Mouse (Mus musculus) midbrain, embryonic 15.5 days (tissue): Measurements from ENCODE around the gene Pa2g4. TPM values are rescaled to one million over a fixed set of nuclear protein-coding genes. Genes with fewer than 3 reads are reported as not detected.

Experiments
- ATAC-seq: fragments of 200-750 bp; cut with Nextera tagmentation; replicated peaks from 2 replicates; pipeline ENCODE4 v1.8.0; 2017; ENCODE audit warnings: moderate TSS enrichment
- H3K27ac ChIP-seq: fragments of 300-500 bp; sonication (generic); 2 replicates; pipeline ENCODE4 v1.5.1; 2015; ENCODE audit warnings: mild to moderate bottlenecking, inconsistent platforms
- H3K27me3 ChIP-seq: fragments of 300-500 bp; sonication (generic); replicated peaks from 2 replicates; pipeline ENCODE4 v1.6.1; 2015; ENCODE audit warnings: inconsistent platforms
- H3K36me3 ChIP-seq: fragments of 300-500 bp; sonication (generic); replicated peaks from 2 replicates; pipeline ENCODE4 v1.6.1; 2015; ENCODE audit warnings: inconsistent platforms
- H3K4me1 ChIP-seq: fragments of 300-500 bp; sonication (generic); 2 replicates; pipeline ENCODE4 v1.6.1; 2015; ENCODE audit warnings: inconsistent platforms
- H3K4me2 ChIP-seq: fragments of 300-500 bp; sonication (generic); 2 replicates; pipeline ENCODE4 v1.6.1; 2015; ENCODE audit warnings: inconsistent platforms, mild to moderate bottlenecking, moderate library complexity
- H3K4me3 ChIP-seq: fragments of 300-500 bp; sonication (generic); 2 replicates; pipeline ENCODE4 v1.5.1; 2015; ENCODE audit warnings: mild to moderate bottlenecking, inconsistent platforms
- H3K9ac ChIP-seq: fragments of 300-500 bp; sonication (generic); 2 replicates; pipeline ENCODE4 v1.6.1; 2015; ENCODE audit warnings: mild to moderate bottlenecking, inconsistent platforms
- H3K9me3 ChIP-seq: fragments of 300-500 bp; sonication (generic); 2 replicates; pipeline ENCODE4 v1.6.1; 2016; ENCODE audit warnings: inconsistent platforms
- WGBS: fragments of 180-500 bp; shearing (Covaris S2); methylation state at CpG from one replicate; pipeline ENCODE4 v1.1.7; 2015; ENCODE audit warnings: mixed read lengths; 5-methylcytosine and 5-hydroxymethylcytosine counted together
- polyA plus RNA-seq: library from polyadenylated mRNA; unstranded; fragments of >200 nt; fragmentation: Nextera tagmentation; extraction: Ambion mirVana; gene quantifications from 2 replicates; pipeline ENCODE4 v1.2.1, GENCODE M21; 2015

The Pa2g4 gene
- polyA plus RNA-seq, 1 experiment from 2014 or later, result 125 TPM

GRCm38 (mm10) chr10:128525671-128526308 lies 40.0 kb downstream of the Pa2g4 start, which contains the start of gene Esyt1:
Gene Esyt1, minus strand, starts transcription at chr10:128525871.
- peak; percentile 94 for ATAC-seq
- WGBS, result under 1% methylated on average over 37 of the region's 37 CpGs
- H3K27ac ChIP-seq, result peak within 1 kb of the TSS; percentile 61

DNA sequence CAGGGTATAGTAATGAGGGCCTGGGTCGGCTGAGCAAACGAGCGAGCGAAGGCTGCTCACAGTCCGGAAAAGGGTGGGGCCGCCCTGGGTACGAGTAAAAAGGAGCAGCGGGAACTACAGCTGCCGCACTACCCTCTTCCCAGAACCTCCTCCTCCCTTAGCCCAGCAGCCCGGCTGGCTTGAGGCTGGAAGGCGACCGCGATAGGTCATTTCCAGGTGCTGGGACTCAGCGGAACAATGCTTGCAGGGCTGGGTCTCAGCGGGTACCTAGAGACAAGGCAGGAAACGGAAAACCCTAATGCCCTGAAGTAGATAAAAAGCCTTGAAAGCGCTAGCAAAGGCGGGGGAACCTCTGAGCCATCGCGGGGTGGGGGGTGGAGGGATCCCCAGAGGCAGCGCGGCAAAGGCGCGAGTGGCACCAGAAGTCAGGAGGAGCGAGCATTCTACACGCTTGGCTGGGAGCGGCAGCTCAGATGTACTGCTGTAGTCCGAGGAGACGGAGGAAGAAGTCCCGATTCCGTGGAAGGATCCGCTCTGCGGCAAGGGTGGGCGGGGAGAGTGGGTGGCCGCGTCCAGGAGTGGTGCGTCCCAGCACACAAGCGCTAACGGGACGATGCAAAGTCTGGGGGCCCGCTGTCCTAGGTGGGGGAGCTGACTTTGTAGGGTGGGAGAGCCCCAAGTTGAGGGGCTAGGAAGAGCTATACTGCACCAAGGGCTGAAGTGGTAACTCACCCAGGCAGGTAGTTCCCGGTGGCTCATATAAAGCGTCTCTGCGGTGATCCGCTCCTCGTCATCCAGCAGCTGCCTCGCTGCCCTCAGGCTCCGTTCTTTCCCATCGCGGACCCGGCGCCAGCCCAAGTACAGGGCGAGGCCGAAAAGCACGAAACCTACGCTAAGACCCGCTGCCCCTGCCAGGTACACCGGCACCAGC lies 40.8 kb downstream of the Pa2g4 start:
- H3K36me3 ChIP-seq, result no peaks in the 10 kb centered on the region

More at GRCm38 (mm10) chr10:128525671-128526308, 40.0 kb downstream of the Pa2g4 start, which contains the start of gene Esyt1:
- Histone ChIP-seq H3K4me2 (peak within 1 kb of the TSS; percentile 100), H3K27me3 (peaks cover 6% of the 10 kb centered on the region; the same call in 1 of the 2 replicates), H3K36me3 (no peaks in the 10 kb centered on the region), H3K4me3 (peak within 1 kb of the TSS; percentile 67), H3K9ac (peak within 1 kb of the TSS; percentile 65), H3K4me1 (peaks cover 27% of the 10 kb centered on the region), H3K9me3 (no peaks in the 10 kb centered on the region)

DNA sequence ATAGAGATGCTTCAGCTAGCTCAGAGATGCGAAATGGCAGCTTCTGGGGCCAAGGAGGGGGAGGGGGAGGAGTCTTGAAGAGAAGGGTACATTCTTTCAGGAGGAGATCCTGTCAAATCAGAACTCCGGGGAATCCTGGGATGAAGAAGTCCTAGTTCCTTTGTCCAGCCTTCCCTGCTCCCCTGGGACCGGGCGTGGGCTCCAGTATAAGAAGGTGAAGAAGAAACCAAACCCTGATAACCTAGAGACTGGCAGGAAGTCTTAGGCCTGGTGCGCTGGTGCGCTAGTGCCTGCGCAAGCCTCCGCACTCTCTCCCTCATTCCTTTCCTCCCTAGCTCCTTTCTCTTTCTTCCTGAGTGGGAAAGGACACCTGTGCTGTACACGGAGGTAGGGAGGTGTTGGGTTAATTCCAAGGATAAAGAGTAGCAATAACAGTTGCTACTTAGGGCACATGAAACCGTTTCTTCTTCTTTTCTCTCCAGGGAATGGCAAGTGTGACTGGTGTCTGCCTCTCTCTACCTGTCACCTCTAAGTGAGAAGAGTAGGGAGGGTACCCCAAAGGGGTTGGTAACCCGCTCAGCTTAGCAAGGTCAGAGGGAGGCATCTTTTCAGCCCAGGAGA lies 41.6 kb downstream of the Pa2g4 start:
- Histone ChIP-seq H3K4me3 (peak overlapping the region; percentile 67), H3K36me3 (no peaks in the 10 kb centered on the region), H3K9me3 (no peaks in the 10 kb centered on the region), H3K9ac (peak overlapping the region; percentile 65), H3K4me2 (peak overlapping the region; percentile 100), H3K4me1 (peaks cover 27% of the 10 kb centered on the region), H3K27ac (no peak overlapping the region), H3K27me3 (peaks cover 6% of the 10 kb centered on the region; the same call in 1 of the 2 replicates)
- ATAC-seq, result no peak
- WGBS, result 7% methylated on average over 11 of the region's 11 CpGs

More for the DNA sequence above, 40.8 kb downstream of the Pa2g4 start:
- Histone ChIP-seq H3K4me3 (peak overlapping the region; percentile 67), H3K9me3 (no peaks in the 10 kb centered on the region), H3K4me2 (peak overlapping the region; percentile 100), H3K9ac (peak overlapping the region; percentile 65), H3K27me3 (peaks cover 6% of the 10 kb centered on the region; the same call in 1 of the 2 replicates), H3K4me1 (peaks cover 27% of the 10 kb centered on the region), H3K27ac (peak overlapping the region; percentile 61)
- ATAC-seq, result peak; percentile 57
- under 1% methylated on average over 58 of the region's 58 CpGs for WGBS

- no peak overlapping the region for H3K27ac ChIP-seq
- H3K9ac ChIP-seq, result no peak overlapping the region
- H3K4me2 ChIP-seq, result no peak overlapping the region
- no peak for ATAC-seq
- H3K4me3 ChIP-seq, result no peak overlapping the region
- H3K27me3 ChIP-seq, result peaks cover 11% of the 10 kb centered on the region; the same call in 1 of the 2 replicates
- 78% methylated on average over 6 of the region's 6 CpGs for WGBS
- no peaks in the 10 kb centered on the region for H3K9me3 ChIP-seq
- H3K36me3 ChIP-seq, result no peaks in the 10 kb centered on the region
- peaks cover 27% of the 10 kb centered on the region for H3K4me1 ChIP-seq
Observed at GRCm38 (mm10) chr10:128522351-128522750, 43.4 kb downstream of the Pa2g4 start.

- no peak overlapping the region for H3K4me3 ChIP-seq
- ATAC-seq, result no peak
- H3K9me3 ChIP-seq, result no peaks in the 10 kb centered on the region
- no peaks in the 10 kb centered on the region for H3K36me3 ChIP-seq
- 87% methylated on average over 16 of the region's 16 CpGs for WGBS
- peaks cover 22% of the 10 kb centered on the region for H3K27me3 ChIP-seq
- H3K4me2 ChIP-seq, result no peak overlapping the region
- H3K27ac ChIP-seq, result no peak overlapping the region
- peaks cover 16% of the 10 kb centered on the region for H3K4me1 ChIP-seq
- H3K9ac ChIP-seq, result no peak overlapping the region
Observed at GRCm38 (mm10) chr10:128520591-128520990, 45.2 kb downstream of the Pa2g4 start.

- H3K4me1 ChIP-seq, result no peaks in the 10 kb centered on the region
- H3K4me2 ChIP-seq, result no peak overlapping the region
- H3K4me3 ChIP-seq, result no peak overlapping the region
- H3K27ac ChIP-seq, result no peak overlapping the region
- no peak overlapping the region for H3K9ac ChIP-seq
- ATAC-seq, result no peak
- no peaks in the 10 kb centered on the region for H3K9me3 ChIP-seq
- WGBS, result 68% methylated on average over 7 of the region's 7 CpGs
- peaks cover 22% of the 10 kb centered on the region for H3K27me3 ChIP-seq
- no peaks in the 10 kb centered on the region for H3K36me3 ChIP-seq
Observed at GRCm38 (mm10) chr10:128518833-128519232, 47.0 kb downstream of the Pa2g4 start.

DNA sequence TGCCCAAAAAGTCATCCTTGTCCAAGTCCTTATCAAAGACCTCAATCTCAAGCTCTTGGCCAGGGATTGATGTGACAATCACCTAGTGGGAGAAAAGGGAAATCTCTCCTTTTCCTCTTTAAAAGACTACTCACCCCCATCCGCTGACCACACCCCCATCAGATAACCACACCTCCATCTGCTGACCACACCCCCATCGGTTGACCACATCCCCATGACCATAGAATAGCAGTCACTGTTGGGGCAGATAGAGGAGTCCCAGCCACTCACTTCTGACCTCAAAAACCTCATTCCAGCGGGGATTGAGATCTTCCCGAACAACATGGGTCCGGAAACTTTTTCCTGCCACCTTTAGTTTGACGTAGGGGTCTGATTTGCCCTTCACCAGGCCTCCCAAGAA lies 49.1 kb downstream of the Pa2g4 start:
- H3K9ac ChIP-seq, result no peak overlapping the region
- H3K9me3 ChIP-seq, result no peaks in the 10 kb centered on the region
- H3K4me2 ChIP-seq, result no peak overlapping the region
- no peaks in the 10 kb centered on the region for H3K4me1 ChIP-seq
- H3K27me3 ChIP-seq, result peaks cover 22% of the 10 kb centered on the region
- H3K27ac ChIP-seq, result no peak overlapping the region
- 26% methylated on average over 6 of the region's 6 CpGs for WGBS
- no peaks in the 10 kb centered on the region for H3K36me3 ChIP-seq
- H3K4me3 ChIP-seq, result no peak overlapping the region
- no peak for ATAC-seq

- Histone ChIP-seq H3K4me3 (no peak overlapping the region), H3K9me3 (no peaks in the 10 kb centered on the region), H3K27me3 (peaks cover 22% of the 10 kb centered on the region), H3K4me1 (no peaks in the 10 kb centered on the region), H3K9ac (no peak overlapping the region), H3K27ac (no peak overlapping the region), H3K36me3 (no peaks in the 10 kb centered on the region), H3K4me2 (no peak overlapping the region)
- WGBS, result 19% methylated on average over 20 of the region's 20 CpGs
- no peak for ATAC-seq
Observed at GRCm38 (mm10) chr10:128516029-128516428, 49.8 kb downstream of the Pa2g4 start.

DNA sequence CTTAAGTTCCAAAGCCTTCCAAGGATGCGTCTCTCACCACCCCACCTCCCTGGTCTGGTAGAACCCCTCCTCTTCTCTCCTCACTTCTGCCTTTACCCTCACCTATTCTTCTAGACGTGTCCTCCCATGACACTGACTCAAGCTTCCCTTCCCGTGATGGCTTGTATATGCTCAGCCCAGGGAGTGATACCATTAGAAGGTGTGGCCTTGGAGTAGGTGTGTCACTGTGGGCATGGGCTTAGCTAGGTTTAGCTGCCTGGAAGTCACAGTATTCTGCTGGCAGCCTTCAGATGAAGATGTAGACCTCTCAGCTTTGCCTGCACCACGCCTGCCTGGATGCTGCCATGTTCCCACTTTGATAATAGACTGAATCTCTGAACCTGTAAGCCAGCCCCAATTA lies 50.7 kb downstream of the Pa2g4 start:
- WGBS, result 82% methylated on average over 4 of the region's 4 CpGs
- no peaks in the 10 kb centered on the region for H3K9me3 ChIP-seq
- H3K4me3 ChIP-seq, result no peak overlapping the region
- H3K4me1 ChIP-seq, result no peaks in the 10 kb centered on the region
- peaks cover 22% of the 10 kb centered on the region for H3K27me3 ChIP-seq
- H3K36me3 ChIP-seq, result no peaks in the 10 kb centered on the region
- no peak overlapping the region for H3K27ac ChIP-seq
- no peak overlapping the region for H3K9ac ChIP-seq
- H3K4me2 ChIP-seq, result no peak overlapping the region
- no peak for ATAC-seq

- Histone ChIP-seq H3K27ac (no peak overlapping the region), H3K27me3 (peaks cover 9% of the 10 kb centered on the region; the same call in 1 of the 2 replicates), H3K9ac (no peak overlapping the region), H3K4me1 (no peaks in the 10 kb centered on the region), H3K9me3 (no peaks in the 10 kb centered on the region), H3K36me3 (no peaks in the 10 kb centered on the region), H3K4me3 (no peak overlapping the region), H3K4me2 (no peak overlapping the region)
- WGBS, result 86% methylated on average over 12 of the region's 12 CpGs
- no peak for ATAC-seq
Observed at GRCm38 (mm10) chr10:128511761-128512160, 54.0 kb downstream of the Pa2g4 start.

- Histone ChIP-seq H3K36me3 (no peaks in the 10 kb centered on the region), H3K4me2 (no peak overlapping the region), H3K4me1 (no peaks in the 10 kb centered on the region), H3K27ac (no peak overlapping the region), H3K9me3 (no peaks in the 10 kb centered on the region), H3K27me3 (peaks cover 3% of the 10 kb centered on the region; the same call in 1 of the 2 replicates), H3K4me3 (no peak overlapping the region), H3K9ac (no peak overlapping the region)
- no peak for ATAC-seq
- 94% methylated on average over 9 of the region's 9 CpGs for WGBS
Observed at GRCm38 (mm10) chr10:128511189-128511588, 54.6 kb downstream of the Pa2g4 start.

DNA sequence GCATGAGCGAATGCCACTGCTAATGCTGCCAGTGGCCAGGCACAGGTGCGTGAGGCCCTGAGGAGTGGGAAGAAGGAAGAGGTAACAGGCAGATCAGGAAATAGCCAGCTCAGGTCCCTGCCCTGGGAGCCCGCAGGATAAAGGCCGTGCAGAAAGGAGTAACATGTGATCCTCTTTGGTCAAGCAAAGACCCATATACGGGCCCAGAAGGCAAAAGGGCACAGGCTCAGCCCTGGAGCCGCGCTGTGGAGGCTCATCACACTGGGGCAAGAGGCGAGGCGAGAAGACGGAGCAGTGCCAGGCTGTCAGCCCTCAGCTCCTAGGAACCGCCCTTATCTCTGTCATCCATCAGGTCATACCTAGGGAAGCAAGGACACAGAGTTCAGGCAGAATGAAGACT lies 55.5 kb downstream of the Pa2g4 start:
- Histone ChIP-seq H3K4me1 (no peaks in the 10 kb centered on the region), H3K27me3 (no peaks in the 10 kb centered on the region), H3K9ac (no peak overlapping the region), H3K4me2 (no peak overlapping the region), H3K27ac (no peak overlapping the region), H3K9me3 (no peaks in the 10 kb centered on the region), H3K4me3 (no peak overlapping the region), H3K36me3 (no peaks in the 10 kb centered on the region)
- ATAC-seq, result no peak
- WGBS, result 91% methylated on average over 11 of the region's 11 CpGs
